Mouse (Mus musculus) lung, postnatal 0 days (tissue): ENCODE results near the gene Uba3.

Source experiments
- CTCF ChIP-seq: IDR thresholded peaks from 2 replicates; pipeline ENCODE4 v1.5.1; 2016; ENCODE audit warnings: antibody characterized with exemption, mild to moderate bottlenecking
- EP300 ChIP-seq: IDR thresholded peaks from 2 replicates; pipeline ENCODE4 v1.6.1; 2016; ENCODE audit warnings: antibody characterized with exemption, mild to moderate bottlenecking, control low read depth

DNA sequence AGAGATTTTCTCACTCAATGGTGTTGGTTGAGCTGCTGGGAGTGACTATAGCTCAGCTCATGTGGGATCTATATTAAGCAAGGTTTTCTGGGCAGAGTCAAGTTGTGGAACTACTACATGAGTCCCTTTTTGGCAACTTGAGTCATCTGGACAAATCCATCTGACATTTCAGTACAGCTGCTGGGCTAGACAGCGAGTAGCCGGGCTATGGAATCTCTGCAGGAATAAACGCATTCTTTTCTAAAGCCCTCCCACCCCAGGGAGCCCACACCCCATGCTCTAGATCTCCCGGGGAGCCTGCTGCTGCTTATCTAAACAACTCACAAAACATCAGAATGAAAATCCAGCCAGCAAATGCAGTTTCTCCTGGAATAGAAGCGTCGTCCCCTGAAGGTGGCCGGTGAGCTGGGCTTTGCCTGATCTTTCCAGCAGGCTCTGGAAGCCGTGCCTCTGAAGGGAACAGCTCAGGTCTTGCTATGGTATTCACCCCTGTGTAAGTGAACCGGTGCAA, 47.3 kb upstream of the Uba3 start, which contains the start of gene Lmod3:
- TF ChIP-seq CTCF (no peak), EP300 (no peak)
